Mouse (Mus musculus) adrenal gland, postnatal 10 days (tissue): ENCODE measurements around the gene Prdx1. TPM values are rescaled to one million over a fixed set of nuclear protein-coding genes. Genes with fewer than 3 reads are reported as not detected.

ENCODE experiments used
- DNase-seq: peaks from one replicate; pipeline ENCODE4 v3.0.0; 2021; ENCODE audit warnings: mixed read lengths
- total RNA-seq, 2 experiments: library from RNA; stranded (reverse); gene quantifications; 2 replicates each; pipeline ENCODE4 v1.2.3; 2021

Gene Prdx1
- total RNA-seq, 2 experiments from 2014 or later, result 573 to 689 TPM

DNA sequence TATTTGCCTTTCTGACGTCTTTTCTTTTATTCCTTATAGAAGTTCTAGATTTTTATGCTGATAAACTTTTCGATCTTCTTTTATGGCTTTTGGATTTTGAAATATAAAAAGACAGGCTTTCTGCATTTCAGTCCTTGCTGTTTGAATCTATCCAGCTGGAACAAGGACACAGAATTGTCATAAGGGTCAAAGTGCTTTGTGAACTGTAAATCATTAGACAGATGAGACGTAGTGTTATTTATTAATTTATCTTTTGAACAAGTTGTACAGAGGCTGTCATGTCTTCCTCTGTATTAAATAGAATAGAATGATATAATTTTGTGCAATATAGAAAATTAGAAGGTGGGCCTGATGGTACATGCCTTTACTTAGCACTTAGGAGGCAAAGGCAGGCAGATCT, 42.1 kb downstream of the Prdx1 start:
- DNase-seq, result no peak

DNA sequence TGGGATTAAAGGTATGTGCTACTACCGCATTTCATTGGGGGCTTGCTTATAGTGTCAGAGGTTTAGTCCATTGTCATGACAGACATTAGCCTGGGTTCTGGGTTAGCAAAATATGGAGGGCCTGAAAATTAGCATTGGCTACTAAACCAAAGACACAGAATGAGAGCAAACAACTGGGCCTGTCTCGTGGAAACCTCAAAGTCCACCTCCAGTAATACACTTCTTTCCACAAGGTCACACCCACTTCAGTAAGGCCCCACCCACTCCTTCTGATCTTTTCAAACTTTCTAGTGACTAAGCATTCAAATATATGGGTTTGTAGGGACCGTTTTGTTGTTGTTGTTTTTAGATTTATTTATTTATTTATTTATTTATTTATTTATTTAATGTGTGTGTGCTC, 44.2 kb downstream of the Prdx1 start:
- no peak for DNase-seq

DNA sequence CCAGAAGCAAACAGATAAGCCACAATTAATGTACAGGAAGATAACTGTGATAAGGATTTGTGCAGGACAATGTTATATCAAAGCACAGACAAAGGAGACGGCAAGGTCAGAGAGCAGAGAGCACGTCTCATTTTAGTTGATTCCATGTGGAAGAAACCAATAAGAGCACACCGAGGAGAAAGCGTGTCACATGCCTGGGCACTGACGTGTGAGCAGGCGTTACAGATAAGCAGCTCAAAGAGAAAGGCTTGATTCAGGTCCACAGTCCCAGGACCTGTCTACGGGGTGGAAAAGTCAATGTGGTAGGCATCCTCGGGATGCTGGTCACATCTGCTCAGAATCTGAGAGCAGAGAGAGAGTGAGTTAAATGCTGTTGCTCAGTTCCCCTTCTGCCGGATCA, 45.7 kb downstream of the Prdx1 start:
- no peak for DNase-seq

DNA sequence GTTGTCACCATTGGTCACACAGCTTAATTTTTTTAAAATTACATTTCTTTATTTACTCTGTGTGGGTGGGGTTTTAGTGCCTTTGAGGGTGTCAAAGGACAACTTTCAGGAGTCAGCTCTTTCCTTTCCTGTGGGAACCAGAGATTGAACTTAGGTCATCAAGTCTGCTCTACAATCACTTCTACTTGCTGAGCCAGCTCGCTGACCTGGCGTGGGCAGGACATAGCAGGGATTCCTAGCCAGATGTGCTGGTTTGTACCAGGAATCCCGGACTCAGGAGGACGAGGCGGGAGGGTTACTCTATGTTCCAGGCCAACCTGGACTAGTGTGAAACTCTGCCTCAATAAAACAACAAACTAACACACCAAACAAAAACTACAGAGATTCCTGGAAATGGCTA, 47.0 kb downstream of the Prdx1 start:
- no peak for DNase-seq

DNA sequence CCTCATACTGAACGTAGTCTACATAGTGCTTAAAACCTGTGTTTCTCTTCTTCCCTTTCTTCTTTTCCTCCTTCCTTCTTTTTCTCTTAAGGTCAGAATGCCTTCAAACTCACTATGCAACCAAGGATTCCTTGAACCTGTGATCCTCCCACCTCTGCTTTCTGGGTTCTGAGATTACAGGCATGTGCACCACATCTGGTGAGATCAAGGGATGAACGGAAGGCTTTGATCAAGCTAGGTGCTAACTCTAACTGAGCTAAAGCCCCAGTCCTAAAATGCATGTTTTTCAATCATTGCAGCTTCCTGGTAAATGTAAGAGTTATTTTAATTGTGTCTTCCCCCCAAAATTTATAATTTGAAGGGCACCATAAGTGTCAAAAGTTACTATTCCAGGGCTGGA, 49.7 kb downstream of the Prdx1 start:
- DNase-seq, result no peak

DNA sequence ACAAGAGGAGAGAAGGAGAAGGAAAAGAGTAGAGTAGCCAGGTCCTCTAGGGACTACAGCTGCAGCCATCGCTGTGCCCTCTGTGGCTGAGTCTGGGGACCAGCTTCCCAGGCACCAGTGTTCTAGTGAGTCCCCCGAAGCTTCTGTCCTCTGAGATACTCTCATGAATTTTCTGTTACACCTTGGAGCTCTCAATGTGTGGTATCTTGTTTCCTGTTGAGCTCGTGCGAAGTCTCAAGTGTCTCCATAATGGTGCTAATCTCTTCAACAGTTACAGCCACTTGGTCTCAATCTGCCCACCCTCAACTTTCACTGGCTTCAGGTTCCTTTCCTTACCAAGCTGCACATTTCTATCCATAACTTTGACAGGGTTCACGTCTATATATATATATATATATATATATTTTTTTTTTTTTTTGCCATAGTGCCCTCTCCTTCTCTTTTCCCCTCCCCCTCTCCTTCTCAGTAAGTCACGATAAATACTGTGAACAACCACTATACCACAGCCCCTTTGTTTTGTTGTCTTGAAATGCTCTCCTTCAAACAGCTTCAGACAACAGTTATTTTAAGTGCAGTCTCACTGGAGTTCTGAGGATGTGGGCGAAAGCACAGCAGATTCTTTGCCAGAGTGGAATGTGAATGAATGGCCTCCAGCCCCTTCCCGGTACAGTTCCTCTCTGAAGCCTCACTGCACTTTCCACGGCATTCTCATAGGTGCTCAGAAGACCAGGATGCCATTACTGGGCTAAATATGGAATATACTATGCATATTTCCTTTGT, 53.8 kb downstream of the Prdx1 start:
- DNase-seq, result no peak

DNA sequence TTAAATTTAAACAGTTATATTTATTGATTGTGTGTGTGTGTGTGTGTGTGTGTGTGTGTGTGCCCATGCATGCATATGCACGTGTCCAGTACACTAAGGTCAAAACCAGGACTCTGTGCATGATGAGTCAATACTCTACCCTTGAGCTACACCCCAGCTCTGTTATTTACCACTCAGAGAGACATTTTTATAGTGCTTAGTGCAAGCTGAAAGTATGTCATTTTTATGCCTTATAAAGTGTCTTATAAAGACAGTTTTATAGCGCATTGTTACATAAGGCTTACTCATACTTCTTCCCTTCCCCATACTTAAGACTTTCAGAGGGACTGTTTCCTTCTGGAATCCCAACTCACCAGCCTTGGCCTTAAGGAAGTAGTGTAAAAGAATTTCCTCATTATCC, 64.4 kb downstream of the Prdx1 start:
- DNase-seq, result no peak

Other genes starting within 250 kb of the Prdx1 start
- gene Mast2, start 221.4 kb upstream of the Prdx1 start, total RNA-seq, result 10 to 100 TPM; 34.9 to 46.4 TPM
- gene Ipp, start 178.0 kb upstream of the Prdx1 start, total RNA-seq, result 10 to 100 TPM; 14.7 to 16.6 TPM
- 10 to 100 TPM; 18.9 to 23.4 TPM for gene Tmem69, start 129.6 kb upstream of the Prdx1 start, total RNA-seq
- 10 to 100 TPM; 72.4 to 81.2 TPM for gene Gpbp1l1, start 127.9 kb upstream of the Prdx1 start, total RNA-seq
- gene Ccdc17, start 88.9 kb upstream of the Prdx1 start, total RNA-seq, result 10 to 100 TPM in 1 of 2 experiments, 1 to 10 TPM in 1; 5.8 to 13.8 TPM
- gene Nasp, start 57.6 kb upstream of the Prdx1 start, total RNA-seq, result 10 to 100 TPM; 46.4 to 48.1 TPM
- gene Akr1a1, start 33.9 kb upstream of the Prdx1 start, total RNA-seq, result 100 to 1,000 TPM; 646 to 659 TPM
- 10 to 100 TPM; 32.2 to 40.4 TPM for gene Mmachc, start 22.9 kb downstream of the Prdx1 start, total RNA-seq
- gene Ccdc163, start 23.0 kb downstream of the Prdx1 start, total RNA-seq, result 10 to 100 TPM; 18.6 to 20.2 TPM
- gene Tesk2, start 35.4 kb downstream of the Prdx1 start, total RNA-seq, result 1 to 10 TPM; 5.1 to 5.7 TPM
- gene Toe1, start 122.1 kb downstream of the Prdx1 start, total RNA-seq, result 10 to 100 TPM; 16.2 to 19.4 TPM
- 1 to 10 TPM; 4.2 to 4.7 TPM for gene Mutyh, start 122.2 kb downstream of the Prdx1 start, total RNA-seq
- 1 to 10 TPM; 5.2 to 9.2 TPM for gene Hpdl, start 136.2 kb downstream of the Prdx1 start, total RNA-seq
- 1 to 10 TPM; 3.0 to 3.2 TPM for gene Zswim5, start 191.8 kb downstream of the Prdx1 start, total RNA-seq